Mouse (Mus musculus) limb, embryonic 10.5 days (tissue): ENCODE data around the gene Tmem37. TPM values are rescaled to one million over a fixed set of nuclear protein-coding genes. Genes with fewer than 3 reads are reported as not detected.

Source experiments
- DNase-seq: peaks from one replicate; pipeline ENCODE4 v3.0.0-alpha.2; 2017; ENCODE audit warnings: low spot score
- H3K27ac ChIP-seq: fragments of 300-500 bp; sonication (generic); 2 replicates; pipeline ENCODE4 v1.5.1; 2016; ENCODE audit warnings: mild to moderate bottlenecking
- H3K27me3 ChIP-seq: fragments of 300-500 bp; sonication (generic); 2 replicates; pipeline ENCODE4 v1.6.1; 2016; ENCODE audit warnings: low read depth, mild to moderate bottlenecking; ENCODE audit not compliant: poor library complexity, severe bottlenecking
- H3K36me3 ChIP-seq: fragments of 300-500 bp; sonication (generic); 2 replicates; pipeline ENCODE4 v1.6.1; 2016; ENCODE audit warnings: mild to moderate bottlenecking, moderate library complexity
- H3K4me1 ChIP-seq: fragments of 300-500 bp; sonication (generic); 2 replicates; pipeline ENCODE4 v1.6.1; 2016
- H3K4me3 ChIP-seq: fragments of 300-500 bp; sonication (generic); 2 replicates; pipeline ENCODE4 v1.5.1; 2016; ENCODE audit warnings: mild to moderate bottlenecking, moderate library complexity
- H3K9me3 ChIP-seq: fragments of 300-500 bp; sonication (generic); replicated peaks from 2 replicates; pipeline ENCODE4 v1.6.1; 2016; ENCODE audit warnings: mild to moderate bottlenecking
- WGBS: fragments of 180-500 bp; shearing (Covaris S2); methylation state at CpG from one replicate; pipeline ENCODE4 v1.1.7; 2016; 5-methylcytosine and 5-hydroxymethylcytosine counted together
- polyA plus RNA-seq: library from polyadenylated mRNA; unstranded; fragments of >200 nt; fragmentation: Nextera tagmentation; extraction: Ambion mirVana; gene quantifications from 2 replicates; pipeline ENCODE4 v1.2.1, GENCODE M21; 2016

Tmem37 gene
- polyA plus RNA-seq, 1 experiment from 2014 or later, result 3.5 TPM

GRCm38 (mm10) chr1:120085696-120086095 lies 11.8 kb upstream of the Tmem37 start:
- Histone ChIP-seq H3K4me1 (peaks cover 24% of the 10 kb centered on the region), H3K27ac (no peak overlapping the region), H3K27me3 (no peaks in the 10 kb centered on the region), H3K36me3 (no peaks in the 10 kb centered on the region), H3K9me3 (no peaks in the 10 kb centered on the region), H3K4me3 (no peak overlapping the region)
- 66% methylated on average over 3 of the region's 3 CpGs for WGBS
- DNase-seq, result no peak

GRCm38 (mm10) chr1:120083921-120084517 lies 10.1 kb upstream of the Tmem37 start:
- H3K27ac ChIP-seq, result no peak overlapping the region
- no peaks in the 10 kb centered on the region for H3K27me3 ChIP-seq
- DNase-seq, result no peak
- no peaks in the 10 kb centered on the region for H3K36me3 ChIP-seq
- 58% methylated on average over 5 of the region's 5 CpGs for WGBS
- H3K9me3 ChIP-seq, result no peaks in the 10 kb centered on the region
- H3K4me3 ChIP-seq, result no peak overlapping the region
- peaks cover 18% of the 10 kb centered on the region for H3K4me1 ChIP-seq

GRCm38 (mm10) chr1:120082957-120083585 lies 9.2 kb upstream of the Tmem37 start:
- DNase-seq, result no peak
- no peaks in the 10 kb centered on the region for H3K36me3 ChIP-seq
- H3K9me3 ChIP-seq, result no peaks in the 10 kb centered on the region
- peaks cover 17% of the 10 kb centered on the region for H3K4me1 ChIP-seq
- H3K4me3 ChIP-seq, result no peak overlapping the region
- WGBS, result 34% methylated on average over 7 of the region's 7 CpGs
- peak overlapping the region; percentile 42; the same call in 1 of the 2 replicates for H3K27ac ChIP-seq
- no peaks in the 10 kb centered on the region for H3K27me3 ChIP-seq

- Histone ChIP-seq H3K4me1 (peaks cover 21% of the 10 kb centered on the region), H3K36me3 (no peaks in the 10 kb centered on the region), H3K9me3 (no peaks in the 10 kb centered on the region), H3K27ac (no peak overlapping the region), H3K27me3 (peaks cover 2% of the 10 kb centered on the region; the same call in 1 of the 2 replicates), H3K4me3 (no peak overlapping the region)
- no peak for DNase-seq
- WGBS, result 91% methylated on average over 1 of the region's 1 CpGs
These were observed 6.8 kb upstream of the Tmem37 start for GRCm38 (mm10) chr1:120080632-120081031.

GRCm38 (mm10) chr1:120077746-120078410 lies 4.0 kb upstream of the Tmem37 start:
- no peak for DNase-seq
- Histone ChIP-seq H3K4me3 (no peak overlapping the region), H3K36me3 (no peaks in the 10 kb centered on the region), H3K4me1 (peaks cover 25% of the 10 kb centered on the region), H3K27me3 (peaks cover 28% of the 10 kb centered on the region), H3K27ac (no peak overlapping the region), H3K9me3 (no peaks in the 10 kb centered on the region)
- WGBS, result 25% methylated on average over 9 of the region's 9 CpGs

- no peaks in the 10 kb centered on the region for H3K9me3 ChIP-seq
- no peak overlapping the region for H3K27ac ChIP-seq
- H3K36me3 ChIP-seq, result no peaks in the 10 kb centered on the region
- peaks cover 48% of the 10 kb centered on the region for H3K27me3 ChIP-seq
- 84% methylated on average over 5 of the region's 5 CpGs for WGBS
- H3K4me3 ChIP-seq, result no peak overlapping the region
- DNase-seq, result no peak
- H3K4me1 ChIP-seq, result peaks cover 28% of the 10 kb centered on the region
These were observed 1.6 kb upstream of the Tmem37 start for GRCm38 (mm10) chr1:120075507-120075906.

- H3K27ac ChIP-seq, result no peak overlapping the region
- no peaks in the 10 kb centered on the region for H3K9me3 ChIP-seq
- peaks cover 48% of the 10 kb centered on the region for H3K27me3 ChIP-seq
- no peaks in the 10 kb centered on the region for H3K36me3 ChIP-seq
- DNase-seq, result no peak
- peaks cover 34% of the 10 kb centered on the region for H3K4me1 ChIP-seq
- H3K4me3 ChIP-seq, result no peak overlapping the region
- 78% methylated on average over 4 of the region's 4 CpGs for WGBS
These were observed 1.1 kb upstream of the Tmem37 start for GRCm38 (mm10) chr1:120074931-120075330.

- peaks cover 40% of the 10 kb centered on the region for H3K4me1 ChIP-seq
- no peaks in the 10 kb centered on the region for H3K36me3 ChIP-seq
- no peak for DNase-seq
- no peak overlapping the region for H3K27ac ChIP-seq
- peaks cover 48% of the 10 kb centered on the region for H3K27me3 ChIP-seq
- peak overlapping the region; percentile 53 for H3K4me3 ChIP-seq
- WGBS, result 16% methylated on average over 4 of the region's 4 CpGs
- H3K9me3 ChIP-seq, result no peaks in the 10 kb centered on the region
These were observed 431 bp upstream of the Tmem37 start for GRCm38 (mm10) chr1:120074307-120074702.

GRCm38 (mm10) chr1:120072900-120073299 lies 974 bp downstream of the Tmem37 start:
- H3K9me3 ChIP-seq, result no peaks in the 10 kb centered on the region
- WGBS, result 16% methylated on average over 16 of the region's 16 CpGs
- H3K36me3 ChIP-seq, result no peaks in the 10 kb centered on the region
- peaks cover 40% of the 10 kb centered on the region for H3K4me1 ChIP-seq
- peak; percentile 42 for DNase-seq
- peaks cover 48% of the 10 kb centered on the region for H3K27me3 ChIP-seq
- peak overlapping the region; percentile 53 for H3K4me3 ChIP-seq
- H3K27ac ChIP-seq, result no peak overlapping the region

GRCm38 (mm10) chr1:120071133-120071532 lies 2.7 kb downstream of the Tmem37 start:
- no peak for DNase-seq
- Histone ChIP-seq H3K4me3 (no peak overlapping the region), H3K4me1 (peaks cover 38% of the 10 kb centered on the region), H3K27me3 (peaks cover 48% of the 10 kb centered on the region), H3K27ac (no peak overlapping the region), H3K9me3 (no peaks in the 10 kb centered on the region), H3K36me3 (no peaks in the 10 kb centered on the region)
- WGBS, result 93% methylated on average over 4 of the region's 4 CpGs

GRCm38 (mm10) chr1:120070168-120070567 lies 3.7 kb downstream of the Tmem37 start:
- no peaks in the 10 kb centered on the region for H3K36me3 ChIP-seq
- H3K9me3 ChIP-seq, result no peaks in the 10 kb centered on the region
- WGBS, result 12% methylated on average over 6 of the region's 6 CpGs
- H3K4me3 ChIP-seq, result no peak overlapping the region
- no peak for DNase-seq
- H3K27me3 ChIP-seq, result peaks cover 41% of the 10 kb centered on the region
- no peak overlapping the region for H3K27ac ChIP-seq
- H3K4me1 ChIP-seq, result peaks cover 38% of the 10 kb centered on the region

GRCm38 (mm10) chr1:120069120-120069519 lies 4.8 kb downstream of the Tmem37 start:
- Histone ChIP-seq H3K4me3 (no peak overlapping the region), H3K36me3 (no peaks in the 10 kb centered on the region), H3K27ac (no peak overlapping the region), H3K4me1 (peaks cover 33% of the 10 kb centered on the region), H3K9me3 (no peaks in the 10 kb centered on the region), H3K27me3 (peaks cover 31% of the 10 kb centered on the region)
- no peak for DNase-seq
- 79% methylated on average over 5 of the region's 5 CpGs for WGBS

- Histone ChIP-seq H3K36me3 (no peaks in the 10 kb centered on the region), H3K4me1 (peaks cover 19% of the 10 kb centered on the region)
- WGBS, result 80% methylated on average over 3 of the region's 3 CpGs
These were observed 7.2 kb downstream of the Tmem37 start for GRCm38 (mm10) chr1:120066625-120067024.

More at GRCm38 (mm10) chr1:120066625-120067024, 7.2 kb downstream of the Tmem37 start:
- Histone ChIP-seq H3K27me3 (peaks cover 8% of the 10 kb centered on the region), H3K9me3 (no peaks in the 10 kb centered on the region), H3K27ac (no peak overlapping the region), H3K4me3 (no peak overlapping the region)
- no peak for DNase-seq
